Mouse (Mus musculus): ENCODE measurements around the gene Cep162. TPM values are rescaled to one million over a fixed set of nuclear protein-coding genes. Genes with fewer than 3 reads are reported as not detected.

The Cep162 gene
- total and polyA plus RNA-seq, 2 experiments, result 0.29 to 1.9 TPM

- H3K27ac ChIP-seq (replicated peaks; ENCODE audit: insufficient read depth, low read depth, low read length), result no peak overlapping the region
- H3K4me1 ChIP-seq (ENCODE audit: control insufficient read depth, insufficient read depth, low read length), result no peaks in the 10 kb centered on the region
- 88% methylated on average over 1 of the region's 1 CpGs for WGBS
- H3K79me2 ChIP-seq (ENCODE audit: control insufficient read depth, insufficient read depth, low read length), result no peaks in the 10 kb centered on the region
- no peak for DNase-seq (ENCODE audit: extremely low read depth, low read depth, low spot score)
- peaks cover 26% of the 10 kb centered on the region for H3K36me3 ChIP-seq (ENCODE audit: control insufficient read depth, insufficient read depth, low read length)
- H3K27me3 ChIP-seq (ENCODE audit: control insufficient read depth, insufficient read depth, low read length), result no peaks in the 10 kb centered on the region
- no peak overlapping the region for H3K9ac ChIP-seq (ENCODE audit: low read depth, low read length)
- no peak overlapping the region for H3K4me3 ChIP-seq (ENCODE audit: insufficient read depth, low read depth, low read length)
- TF ChIP-seq CTCF (IDR thresholded peaks at IDR 0.05; ENCODE audit: low read depth, low read length) (no peak), POLR2A (IDR thresholded peaks at IDR 0.05; ENCODE audit: extremely low read depth, insufficient read depth, low read length) (no peak)
Measured at GRCm38 (mm10) chr9:87247678-87248077, 7.7 kb downstream of the Cep162 start.

- WGBS, result 91% methylated on average over 4 of the region's 4 CpGs
- H3K4me3 ChIP-seq (ENCODE audit: insufficient read depth, low read depth, low read length), result no peak overlapping the region
Measured at GRCm38 (mm10) chr9:87213204-87213603, 42.1 kb downstream of the Cep162 start.

GRCm38 (mm10) chr9:87210830-87211339 lies 44.5 kb downstream of the Cep162 start:
- Histone ChIP-seq H3K4me3 (ENCODE audit: insufficient read depth, low read depth, low read length) (no peak overlapping the region), H3K4me1 (ENCODE audit: control insufficient read depth, insufficient read depth, low read length) (no peaks in the 10 kb centered on the region), H3K27me3 (ENCODE audit: control insufficient read depth, insufficient read depth, low read length) (no peaks in the 10 kb centered on the region), H3K36me3 (ENCODE audit: control insufficient read depth, insufficient read depth, low read length) (peaks cover 19% of the 10 kb centered on the region), H3K27ac (replicated peaks; ENCODE audit: insufficient read depth, low read depth, low read length) (no peak overlapping the region), H3K9ac (ENCODE audit: low read depth, low read length) (no peak overlapping the region), H3K79me2 (ENCODE audit: control insufficient read depth, insufficient read depth, low read length) (no peaks in the 10 kb centered on the region)
- WGBS, result 65% methylated on average over 9 of the region's 9 CpGs
- DNase-seq (ENCODE audit: extremely low read depth, low read depth, low spot score), result no peak
- TF ChIP-seq POLR2A (IDR thresholded peaks at IDR 0.05; ENCODE audit: extremely low read depth, insufficient read depth, low read length) (no peak), CTCF (IDR thresholded peaks at IDR 0.05; ENCODE audit: low read depth, low read length) (no peak)

More at GRCm38 (mm10) chr9:87213204-87213603, 42.1 kb downstream of the Cep162 start:
- no peak for TF ChIP-seq POLR2A (IDR thresholded peaks at IDR 0.05; ENCODE audit: extremely low read depth, insufficient read depth, low read length)
- no peak for TF ChIP-seq CTCF (IDR thresholded peaks at IDR 0.05; ENCODE audit: low read depth, low read length)
- Histone ChIP-seq H3K4me1 (ENCODE audit: control insufficient read depth, insufficient read depth, low read length) (no peaks in the 10 kb centered on the region), H3K27me3 (ENCODE audit: control insufficient read depth, insufficient read depth, low read length) (no peaks in the 10 kb centered on the region), H3K9ac (ENCODE audit: low read depth, low read length) (no peak overlapping the region), H3K36me3 (ENCODE audit: control insufficient read depth, insufficient read depth, low read length) (peaks cover 16% of the 10 kb centered on the region), H3K79me2 (ENCODE audit: control insufficient read depth, insufficient read depth, low read length) (no peaks in the 10 kb centered on the region), H3K27ac (replicated peaks; ENCODE audit: insufficient read depth, low read depth, low read length) (no peak overlapping the region)
- no peak for DNase-seq (ENCODE audit: extremely low read depth, low read depth, low spot score)

- Histone ChIP-seq H3K36me3 (ENCODE audit: control insufficient read depth, insufficient read depth, low read length) (peaks cover 15% of the 10 kb centered on the region), H3K4me3 (ENCODE audit: insufficient read depth, low read depth, low read length) (no peak overlapping the region), H3K4me1 (ENCODE audit: control insufficient read depth, insufficient read depth, low read length) (no peaks in the 10 kb centered on the region), H3K79me2 (ENCODE audit: control insufficient read depth, insufficient read depth, low read length) (no peaks in the 10 kb centered on the region), H3K27me3 (ENCODE audit: control insufficient read depth, insufficient read depth, low read length) (no peaks in the 10 kb centered on the region), H3K27ac (replicated peaks; ENCODE audit: insufficient read depth, low read depth, low read length) (no peak overlapping the region), H3K9ac (ENCODE audit: low read depth, low read length) (no peak overlapping the region)
- no peak for DNase-seq (ENCODE audit: extremely low read depth, low read depth, low spot score)
- WGBS, result 96% methylated on average over 6 of the region's 6 CpGs
- no peak for TF ChIP-seq CTCF (IDR thresholded peaks at IDR 0.05; ENCODE audit: low read depth, low read length)
- no peak for TF ChIP-seq POLR2A (IDR thresholded peaks at IDR 0.05; ENCODE audit: extremely low read depth, insufficient read depth, low read length)
Measured at GRCm38 (mm10) chr9:87202431-87202830, 52.9 kb downstream of the Cep162 start.

- Histone ChIP-seq H3K27ac (replicated peaks; ENCODE audit: insufficient read depth, low read depth, low read length) (no peak overlapping the region), H3K4me3 (ENCODE audit: insufficient read depth, low read depth, low read length) (no peak overlapping the region), H3K36me3 (ENCODE audit: control insufficient read depth, insufficient read depth, low read length) (peaks cover 16% of the 10 kb centered on the region), H3K27me3 (ENCODE audit: control insufficient read depth, insufficient read depth, low read length) (no peaks in the 10 kb centered on the region), H3K79me2 (ENCODE audit: control insufficient read depth, insufficient read depth, low read length) (no peaks in the 10 kb centered on the region), H3K4me1 (ENCODE audit: control insufficient read depth, insufficient read depth, low read length) (no peaks in the 10 kb centered on the region), H3K9ac (ENCODE audit: low read depth, low read length) (no peak overlapping the region)
- TF ChIP-seq CTCF (IDR thresholded peaks at IDR 0.05; ENCODE audit: low read depth, low read length), result no peak
- TF ChIP-seq POLR2A (IDR thresholded peaks at IDR 0.05; ENCODE audit: extremely low read depth, insufficient read depth, low read length), result no peak
- DNase-seq (ENCODE audit: extremely low read depth, low read depth, low spot score), result no peak
- WGBS, result 97% methylated on average over 4 of the region's 4 CpGs
Measured at GRCm38 (mm10) chr9:87200919-87201318, 54.4 kb downstream of the Cep162 start.

- no peak overlapping the region for H3K4me3 ChIP-seq (ENCODE audit: insufficient read depth, low read depth, low read length)
- H3K4me1 ChIP-seq (ENCODE audit: control insufficient read depth, insufficient read depth, low read length), result no peaks in the 10 kb centered on the region
- no peaks in the 10 kb centered on the region for H3K27me3 ChIP-seq (ENCODE audit: control insufficient read depth, insufficient read depth, low read length)
- no peaks in the 10 kb centered on the region for H3K79me2 ChIP-seq (ENCODE audit: control insufficient read depth, insufficient read depth, low read length)
- 92% methylated on average over 5 of the region's 5 CpGs for WGBS
- H3K27ac ChIP-seq (replicated peaks; ENCODE audit: insufficient read depth, low read depth, low read length), result no peak overlapping the region
- no peak for TF ChIP-seq CTCF (IDR thresholded peaks at IDR 0.05; ENCODE audit: low read depth, low read length)
- no peak for TF ChIP-seq POLR2A (IDR thresholded peaks at IDR 0.05; ENCODE audit: extremely low read depth, insufficient read depth, low read length)
- H3K9ac ChIP-seq (ENCODE audit: low read depth, low read length), result no peak overlapping the region
- DNase-seq (ENCODE audit: extremely low read depth, low read depth, low spot score), result no peak
- peaks cover 16% of the 10 kb centered on the region for H3K36me3 ChIP-seq (ENCODE audit: control insufficient read depth, insufficient read depth, low read length)
Measured at GRCm38 (mm10) chr9:87200426-87200825, 54.9 kb downstream of the Cep162 start.
